Mouse (Mus musculus) hindbrain, embryonic 13.5 days (tissue): Measurements from ENCODE around the gene Ddit4l. TPM values are rescaled to one million over a fixed set of nuclear protein-coding genes. Genes with fewer than 3 reads are reported as not detected.

ENCODE experiments used
- microRNA-seq: library from miRNA; unstranded; fragments of <30 nt; microRNA quantifications from one replicate; pipeline ENCODE4, GENCODE M21; 2016
- polyA plus RNA-seq: library from polyadenylated mRNA; unstranded; fragments of >200 nt; fragmentation: Nextera tagmentation; extraction: Ambion mirVana; gene quantifications from 2 replicates; pipeline ENCODE4 v1.2.1, GENCODE M21; 2015

Ddit4l gene
- polyA plus RNA-seq, 1 experiment from 2014 or later = 12.5 TPM

Small RNA genes lying within 50 kb of the gene (microRNA-seq; reads per million reads assigned to microRNA genes)
- gene Gm22468 = not detected

Other genes starting within 250 kb of the Ddit4l start
- not detected in 2 replicates for gene Gm21962, start 49.9 kb downstream of the Ddit4l start, polyA plus RNA-seq
- gene H2afz, start 242.9 kb downstream of the Ddit4l start, polyA plus RNA-seq = 1,016 and 1,041 TPM in 2 replicates
- 11.7 and 11.9 TPM in 2 replicates for gene Dnajb14, start 246.1 kb downstream of the Ddit4l start, polyA plus RNA-seq